Mouse (Mus musculus): ENCODE data around the gene Nsd2. TPM values are rescaled to one million over a fixed set of nuclear protein-coding genes. Genes with fewer than 3 reads are reported as not detected.

Gene Nsd2
- polyA plus RNA-seq, 1 experiment, result 7.6 TPM

- Histone ChIP-seq H3K27me3 (ENCODE audit: control insufficient read depth, insufficient read depth, low read length) (no peaks in the 10 kb centered on the region), H3K4me1 (ENCODE audit: control insufficient read depth, insufficient read depth, insufficient read length) (peaks cover 2% of the 10 kb centered on the region), H3K36me3 (ENCODE audit: control insufficient read depth, insufficient read depth, low read length) (no peaks in the 10 kb centered on the region), H3K27ac (ENCODE audit: insufficient read depth, low read length) (no peak overlapping the region), H3K4me3 (ENCODE audit: extremely low read depth, insufficient read depth, insufficient read length) (peak overlapping the region; percentile 17)
- TF ChIP-seq POLR2A (IDR thresholded peaks at IDR 0.05; ENCODE audit: low read depth, low read length), result no peak
- TF ChIP-seq CTCF (IDR thresholded peaks at IDR 0.05; ENCODE audit: extremely low read depth, insufficient read depth, insufficient read length, insufficient replicate concordance), result no peak
- no peak for DNase-seq (ENCODE audit: low read depth in 1 of 2, low spot score in 2 of 2)
- 13% methylated on average over 2 of the region's 2 CpGs for WGBS
Measured at GRCm38 (mm10) chr5:33821901-33822427, 1.4 kb downstream of the Nsd2 start.

- H3K27me3 ChIP-seq (ENCODE audit: control insufficient read depth, insufficient read depth, low read length), result no peaks in the 10 kb centered on the region
- TF ChIP-seq POLR2A (IDR thresholded peaks at IDR 0.05; ENCODE audit: low read depth, low read length), result no peak
- no peak for TF ChIP-seq CTCF (IDR thresholded peaks at IDR 0.05; ENCODE audit: extremely low read depth, insufficient read depth, insufficient read length, insufficient replicate concordance)
- H3K36me3 ChIP-seq (ENCODE audit: control insufficient read depth, insufficient read depth, low read length), result no peaks in the 10 kb centered on the region; the same call in 1 of the 2 replicates
- WGBS, result 18% methylated on average over 3 of the region's 3 CpGs
- H3K4me1 ChIP-seq (ENCODE audit: control insufficient read depth, insufficient read depth, insufficient read length), result peaks cover 2% of the 10 kb centered on the region
- DNase-seq (ENCODE audit: low read depth in 1 of 2, low spot score in 2 of 2), result no peak
- H3K27ac ChIP-seq (ENCODE audit: insufficient read depth, low read length), result no peak overlapping the region
- H3K4me3 ChIP-seq (ENCODE audit: extremely low read depth, insufficient read depth, insufficient read length), result no peak overlapping the region
Measured at GRCm38 (mm10) chr5:33822456-33822855, 1.9 kb downstream of the Nsd2 start.

- Histone ChIP-seq H3K4me3 (ENCODE audit: extremely low read depth, insufficient read depth, insufficient read length) (no peak overlapping the region), H3K27me3 (ENCODE audit: control insufficient read depth, insufficient read depth, low read length) (no peaks in the 10 kb centered on the region), H3K27ac (ENCODE audit: insufficient read depth, low read length) (no peak overlapping the region), H3K4me1 (ENCODE audit: control insufficient read depth, insufficient read depth, insufficient read length) (peaks cover 2% of the 10 kb centered on the region; the same call in 1 of the 2 replicates), H3K36me3 (ENCODE audit: control insufficient read depth, insufficient read depth, low read length) (no peaks in the 10 kb centered on the region; the same call in 1 of the 2 replicates)
- no peak for TF ChIP-seq POLR2A (IDR thresholded peaks at IDR 0.05; ENCODE audit: low read depth, low read length)
- TF ChIP-seq CTCF (IDR thresholded peaks at IDR 0.05; ENCODE audit: extremely low read depth, insufficient read depth, insufficient read length, insufficient replicate concordance), result no peak
- DNase-seq (ENCODE audit: low read depth in 1 of 2, low spot score in 2 of 2), result no peak
Measured at GRCm38 (mm10) chr5:33826001-33826400, 5.5 kb downstream of the Nsd2 start.

- 76% methylated on average over 8 of the region's 8 CpGs for whole genome bisulfite sequencing
- TF ChIP-seq POLR2A (IDR thresholded peaks at IDR 0.05; ENCODE audit: low read depth, low read length) (no peak), CTCF (IDR thresholded peaks at IDR 0.05; ENCODE audit: extremely low read depth, insufficient read depth, insufficient read length, insufficient replicate concordance) (no peak)
- no peak overlapping the region for H3K27ac ChIP-seq (ENCODE audit: insufficient read depth, low read length)
Measured at GRCm38 (mm10) chr5:33828107-33828506, 7.6 kb downstream of the Nsd2 start.

DNA sequence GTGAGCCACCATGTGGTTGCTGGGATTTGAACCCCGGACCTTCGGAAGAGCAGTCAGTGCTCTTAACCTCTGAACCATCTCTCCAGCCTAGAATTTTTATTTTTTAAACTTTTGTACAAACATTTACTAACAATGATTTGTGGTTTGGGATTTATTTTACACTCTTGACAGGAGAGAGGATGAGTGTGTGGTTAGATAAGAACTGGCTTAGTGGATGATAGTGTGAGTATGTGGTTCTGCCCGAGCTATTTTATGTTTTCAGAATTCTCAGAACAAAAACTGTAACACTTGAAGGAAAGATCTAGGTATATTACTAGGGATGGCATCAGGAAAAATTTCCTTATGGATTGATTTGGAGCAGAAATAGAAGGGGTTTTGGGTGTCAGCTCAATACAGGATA lies 9.4 kb downstream of the Nsd2 start:
- Histone ChIP-seq H3K27ac (ENCODE audit: insufficient read depth, low read length) (no peak overlapping the region), H3K27me3 (ENCODE audit: control insufficient read depth, insufficient read depth, low read length) (no peaks in the 10 kb centered on the region), H3K4me1 (ENCODE audit: control insufficient read depth, insufficient read depth, insufficient read length) (no peaks in the 10 kb centered on the region), H3K36me3 (ENCODE audit: control insufficient read depth, insufficient read depth, low read length) (no peaks in the 10 kb centered on the region; the same call in 1 of the 2 replicates), H3K4me3 (ENCODE audit: extremely low read depth, insufficient read depth, insufficient read length) (no peak overlapping the region)
- DNase-seq (ENCODE audit: low read depth in 1 of 2, low spot score in 2 of 2), result no peak
- no peak for TF ChIP-seq CTCF (IDR thresholded peaks at IDR 0.05; ENCODE audit: extremely low read depth, insufficient read depth, insufficient read length, insufficient replicate concordance)
- TF ChIP-seq POLR2A (IDR thresholded peaks at IDR 0.05; ENCODE audit: low read depth, low read length), result no peak
- 84% methylated on average over 3 of the region's 3 CpGs for WGBS

More at GRCm38 (mm10) chr5:33828107-33828506, 7.6 kb downstream of the Nsd2 start:
- no peaks in the 10 kb centered on the region for H3K27me3 ChIP-seq (ENCODE audit: control insufficient read depth, insufficient read depth, low read length)
- no peak overlapping the region for H3K4me3 ChIP-seq (ENCODE audit: extremely low read depth, insufficient read depth, insufficient read length)
- no peaks in the 10 kb centered on the region for H3K4me1 ChIP-seq (ENCODE audit: control insufficient read depth, insufficient read depth, insufficient read length)
- DNase-seq (ENCODE audit: low read depth in 1 of 2, low spot score in 2 of 2), result no peak
- H3K36me3 ChIP-seq (ENCODE audit: control insufficient read depth, insufficient read depth, low read length), result no peaks in the 10 kb centered on the region; the same call in 1 of the 2 replicates

DNA sequence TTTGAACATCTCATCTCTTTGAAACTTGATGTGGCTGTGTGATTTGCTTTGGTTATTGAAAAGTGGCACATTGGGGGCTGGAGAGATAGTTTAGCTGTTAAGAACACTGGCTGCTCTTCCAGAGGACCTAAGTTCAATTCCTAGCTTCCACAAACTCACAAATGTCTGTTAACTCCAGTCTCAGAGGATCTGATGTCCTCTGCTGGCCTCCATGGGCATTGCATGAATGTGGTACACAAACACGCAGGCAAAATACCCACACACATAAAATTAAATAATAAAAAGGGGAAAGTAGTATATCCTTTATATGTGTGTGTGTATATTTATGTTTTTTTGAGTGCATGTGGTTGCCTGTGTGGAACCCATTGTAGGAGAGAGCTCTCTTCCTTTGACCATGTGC lies 10.3 kb downstream of the Nsd2 start:
- DNase-seq (ENCODE audit: low read depth in 1 of 2, low spot score in 2 of 2), result no peak
- Histone ChIP-seq H3K4me3 (ENCODE audit: extremely low read depth, insufficient read depth, insufficient read length) (no peak overlapping the region), H3K27me3 (ENCODE audit: control insufficient read depth, insufficient read depth, low read length) (no peaks in the 10 kb centered on the region), H3K4me1 (ENCODE audit: control insufficient read depth, insufficient read depth, insufficient read length) (no peaks in the 10 kb centered on the region), H3K36me3 (ENCODE audit: control insufficient read depth, insufficient read depth, low read length) (no peaks in the 10 kb centered on the region; the same call in 1 of the 2 replicates), H3K27ac (ENCODE audit: insufficient read depth, low read length) (no peak overlapping the region)
- 64% methylated on average over 1 of the region's 1 CpGs for WGBS
- no peak for TF ChIP-seq POLR2A (IDR thresholded peaks at IDR 0.05; ENCODE audit: low read depth, low read length)
- peak; percentile 8; the same call in 1 of the 2 replicates for TF ChIP-seq CTCF (IDR thresholded peaks at IDR 0.05; ENCODE audit: extremely low read depth, insufficient read depth, insufficient read length, insufficient replicate concordance)

- Histone ChIP-seq H3K36me3 (ENCODE audit: control insufficient read depth, insufficient read depth, low read length) (no peaks in the 10 kb centered on the region; the same call in 1 of the 2 replicates), H3K4me3 (ENCODE audit: extremely low read depth, insufficient read depth, insufficient read length) (no peak overlapping the region), H3K27me3 (ENCODE audit: control insufficient read depth, insufficient read depth, low read length) (no peaks in the 10 kb centered on the region), H3K27ac (ENCODE audit: insufficient read depth, low read length) (no peak overlapping the region), H3K4me1 (ENCODE audit: control insufficient read depth, insufficient read depth, insufficient read length) (no peaks in the 10 kb centered on the region)
- DNase-seq (ENCODE audit: low read depth in 1 of 2, low spot score in 2 of 2), result no peak
- no peak for TF ChIP-seq POLR2A (IDR thresholded peaks at IDR 0.05; ENCODE audit: low read depth, low read length)
- no peak for TF ChIP-seq CTCF (IDR thresholded peaks at IDR 0.05; ENCODE audit: extremely low read depth, insufficient read depth, insufficient read length, insufficient replicate concordance)
- WGBS, result 93% methylated on average over 1 of the region's 1 CpGs
Measured at GRCm38 (mm10) chr5:33841331-33841730, 20.8 kb downstream of the Nsd2 start.
